Mouse (Mus musculus): ENCODE results near the gene Arpc5. TPM values are rescaled to one million over a fixed set of nuclear protein-coding genes. Genes with fewer than 3 reads are reported as not detected.
A peak's percentile ranks its signal among the peaks of the same experiment; 100 is the strongest.
"Not testable (repeated sequence)": the region's sequence is repeated elsewhere in the genome, so short reads cannot be mapped to it uniquely, and the experiment has no call there.

Arpc5 gene
- total and polyA plus RNA-seq, 3 experiments = 280 to 358 (median 283) TPM

GRCm38 (mm10) chr1:152771016-152771415, 4.7 kb downstream of the Arpc5 start:
- peaks cover 15% of the 10 kb centered on the region for H3K4me1 ChIP-seq (ENCODE audit: insufficient read depth, low read depth, low read length)
- H3K36me3 ChIP-seq (replicated peaks) = peaks cover 62% of the 10 kb centered on the region
- DNase-seq (ENCODE audit: low spot score) = no peak
- H3K27me3 ChIP-seq (ENCODE audit: insufficient read depth, low read length) = peaks cover under 1% of the 10 kb centered on the region; the same call in 1 of the 2 replicates
- no peak overlapping the region for H3K4me3 ChIP-seq (ENCODE audit: low read depth, low read length)
- TF ChIP-seq POLR2AphosphoS5 (IDR thresholded peaks at IDR 0.05; ENCODE audit: insufficient replicate concordance, low read depth, low read length) (no peak), GATA2 (IDR thresholded peaks at IDR 0.05; ENCODE audit: borderline replicate concordance, low read depth, low read length) (no peak), TAL1 (conservative IDR thresholded peaks at IDR 0.05; ENCODE audit: low read depth, low read length) (no peak), CTCF (IDR thresholded peaks at IDR 0.05; ENCODE audit: low read depth, low read length) (no peak), GATA1 (IDR thresholded peaks at IDR 0.05; ENCODE audit: borderline replicate concordance, low read length) (no peak)
- ATAC-seq (ENCODE audit: extremely low read depth, insufficient number of reproducible peaks, low FRiP score, poor library complexity, severe bottlenecking) = no peak
- H3K9me3 ChIP-seq (replicated peaks) = no peaks in the 10 kb centered on the region

- H3K36me3 ChIP-seq (replicated peaks) = peaks cover 72% of the 10 kb centered on the region
Measured at GRCm38 (mm10) chr1:152774601-152775000, 8.3 kb downstream of the Arpc5 start.

GRCm38 (mm10) chr1:152779071-152779737, 12.9 kb downstream of the Arpc5 start:
- no peaks in the 10 kb centered on the region for H3K9me3 ChIP-seq (replicated peaks)
- peaks cover 29% of the 10 kb centered on the region for H3K36me3 ChIP-seq (replicated peaks)
- no peak overlapping the region for H3K4me3 ChIP-seq (ENCODE audit: low read depth, low read length)
- peak; percentile 51 for DNase-seq (ENCODE audit: low spot score)
- peaks cover 3% of the 10 kb centered on the region; the same call in 1 of the 2 replicates for H3K27me3 ChIP-seq (ENCODE audit: insufficient read depth, low read length)
- H3K4me1 ChIP-seq (ENCODE audit: insufficient read depth, low read depth, low read length) = peaks cover 6% of the 10 kb centered on the region
- peak; percentile 59 for ATAC-seq (ENCODE audit: extremely low read depth, insufficient number of reproducible peaks, low FRiP score, poor library complexity, severe bottlenecking)
- TF ChIP-seq POLR2AphosphoS5 (IDR thresholded peaks at IDR 0.05; ENCODE audit: insufficient replicate concordance, low read depth, low read length) (no peak), CTCF (IDR thresholded peaks at IDR 0.05; ENCODE audit: low read depth, low read length) (peak; percentile 83)

More at GRCm38 (mm10) chr1:152774601-152775000, 8.3 kb downstream of the Arpc5 start:
- H3K27me3 ChIP-seq (ENCODE audit: insufficient read depth, low read length); H3K9me3 ChIP-seq (replicated peaks); ATAC-seq (ENCODE audit: extremely low read depth, insufficient number of reproducible peaks, low FRiP score, poor library complexity, severe bottlenecking); H3K4me3 ChIP-seq (ENCODE audit: low read depth, low read length); H3K4me1 ChIP-seq (ENCODE audit: insufficient read depth, low read depth, low read length); DNase-seq (ENCODE audit: low spot score): not testable (repeated sequence)

- TF ChIP-seq GATA2 (IDR thresholded peaks at IDR 0.05; ENCODE audit: borderline replicate concordance, low read depth, low read length) (no peak), CTCF (IDR thresholded peaks at IDR 0.05; ENCODE audit: low read depth, low read length) (no peak), POLR2AphosphoS5 (IDR thresholded peaks at IDR 0.05; ENCODE audit: insufficient replicate concordance, low read depth, low read length) (no peak), GATA1 (IDR thresholded peaks at IDR 0.05; ENCODE audit: borderline replicate concordance, low read length) (no peak), TAL1 (conservative IDR thresholded peaks at IDR 0.05; ENCODE audit: low read depth, low read length) (no peak)
- no peak for DNase-seq (ENCODE audit: low spot score)
- ATAC-seq (ENCODE audit: extremely low read depth, insufficient number of reproducible peaks, low FRiP score, poor library complexity, severe bottlenecking) = no peak
- peaks cover 20% of the 10 kb centered on the region; the same call in 1 of the 2 replicates for H3K27me3 ChIP-seq (ENCODE audit: insufficient read depth, low read length)
- H3K9me3 ChIP-seq (replicated peaks) = no peaks in the 10 kb centered on the region
- no peak overlapping the region for H3K4me3 ChIP-seq (ENCODE audit: low read depth, low read length)
- no peaks in the 10 kb centered on the region; the same call in 1 of the 2 replicates for H3K4me1 ChIP-seq (ENCODE audit: insufficient read depth, low read depth, low read length)
- no peaks in the 10 kb centered on the region for H3K36me3 ChIP-seq (replicated peaks)
Measured at GRCm38 (mm10) chr1:152784620-152785019, 18.3 kb downstream of the Arpc5 start.

- not testable (repeated sequence) for ATAC-seq (ENCODE audit: extremely low read depth, insufficient number of reproducible peaks, low FRiP score, poor library complexity, severe bottlenecking); H3K4me1 ChIP-seq (ENCODE audit: insufficient read depth, low read depth, low read length); H3K9me3 ChIP-seq (replicated peaks); H3K4me3 ChIP-seq (ENCODE audit: low read depth, low read length); DNase-seq (ENCODE audit: low spot score); H3K36me3 ChIP-seq (replicated peaks)
- H3K27me3 ChIP-seq (ENCODE audit: insufficient read depth, low read length) = peaks cover 20% of the 10 kb centered on the region; the same call in 1 of the 2 replicates
Measured at GRCm38 (mm10) chr1:152785446-152785845, 19.1 kb downstream of the Arpc5 start.

- no peaks in the 10 kb centered on the region for H3K9me3 ChIP-seq (replicated peaks)
- no peak for ATAC-seq (ENCODE audit: extremely low read depth, insufficient number of reproducible peaks, low FRiP score, poor library complexity, severe bottlenecking)
- H3K27me3 ChIP-seq (ENCODE audit: insufficient read depth, low read length) = peaks cover 17% of the 10 kb centered on the region; the same call in 1 of the 2 replicates
- no peaks in the 10 kb centered on the region for H3K36me3 ChIP-seq (replicated peaks)
- TF ChIP-seq GATA2 (IDR thresholded peaks at IDR 0.05; ENCODE audit: borderline replicate concordance, low read depth, low read length) = no peak
- no peak for TF ChIP-seq CTCF (IDR thresholded peaks at IDR 0.05; ENCODE audit: low read depth, low read length)
- no peak for TF ChIP-seq TAL1 (conservative IDR thresholded peaks at IDR 0.05; ENCODE audit: low read depth, low read length)
- no peak for TF ChIP-seq GATA1 (IDR thresholded peaks at IDR 0.05; ENCODE audit: borderline replicate concordance, low read length)
- H3K4me1 ChIP-seq (ENCODE audit: insufficient read depth, low read depth, low read length) = no peaks in the 10 kb centered on the region; the same call in 1 of the 2 replicates
- no peak for DNase-seq (ENCODE audit: low spot score)
- no peak overlapping the region for H3K4me3 ChIP-seq (ENCODE audit: low read depth, low read length)
Measured at GRCm38 (mm10) chr1:152786953-152787352, 20.6 kb downstream of the Arpc5 start.

- peaks cover 20% of the 10 kb centered on the region for H3K27me3 ChIP-seq (ENCODE audit: insufficient read depth, low read length)
- DNase-seq (ENCODE audit: low spot score) = no peak
Measured at GRCm38 (mm10) chr1:152788121-152788660, 21.8 kb downstream of the Arpc5 start.

More at GRCm38 (mm10) chr1:152788121-152788660, 21.8 kb downstream of the Arpc5 start:
- no peak for ATAC-seq (ENCODE audit: extremely low read depth, insufficient number of reproducible peaks, low FRiP score, poor library complexity, severe bottlenecking)
- Histone ChIP-seq H3K4me1 (ENCODE audit: insufficient read depth, low read depth, low read length) (no peaks in the 10 kb centered on the region), H3K9me3 (replicated peaks) (no peaks in the 10 kb centered on the region; the same call in 1 of the 2 replicates), H3K4me3 (ENCODE audit: low read depth, low read length) (no peak overlapping the region), H3K36me3 (replicated peaks) (no peaks in the 10 kb centered on the region)
- TF ChIP-seq GATA2 (IDR thresholded peaks at IDR 0.05; ENCODE audit: borderline replicate concordance, low read depth, low read length) (no peak), TAL1 (conservative IDR thresholded peaks at IDR 0.05; ENCODE audit: low read depth, low read length) (no peak), GATA1 (IDR thresholded peaks at IDR 0.05; ENCODE audit: borderline replicate concordance, low read length) (no peak), CTCF (IDR thresholded peaks at IDR 0.05; ENCODE audit: low read depth, low read length) (no peak), POLR2AphosphoS5 (IDR thresholded peaks at IDR 0.05; ENCODE audit: insufficient replicate concordance, low read depth, low read length) (no peak)
